Mouse (Mus musculus) stomach, embryonic 16.5 days (tissue): ENCODE measurements around the gene Olfr967. TPM values are rescaled to one million over a fixed set of nuclear protein-coding genes. Genes with fewer than 3 reads are reported as not detected.
"Not testable (repeated sequence)": the region's sequence is repeated elsewhere in the genome, so short reads cannot be mapped to it uniquely, and the experiment has no call there.

Source experiments
- ATAC-seq: fragments of 200-750 bp; cut with Nextera tagmentation; 2 replicates; pipeline ENCODE4 v1.8.0; 2017; ENCODE audit warnings: moderate number of reproducible peaks, moderate TSS enrichment; ENCODE audit not compliant: insufficient read depth, low FRiP score
- H3K27ac ChIP-seq: fragments of 300-500 bp; sonication (generic); 2 replicates; pipeline ENCODE4 v1.5.1; 2014; ENCODE audit warnings: low read length
- H3K27me3 ChIP-seq: fragments of 300-500 bp; sonication (generic); 2 replicates; pipeline ENCODE4 v1.6.1; 2014; ENCODE audit warnings: low read length, control low read depth, mixed read lengths; ENCODE audit not compliant: control insufficient read depth, insufficient read depth
- H3K36me3 ChIP-seq: fragments of 300-500 bp; sonication (generic); 2 replicates; pipeline ENCODE4 v1.6.1; 2014; ENCODE audit warnings: low read length; ENCODE audit not compliant: control insufficient read depth, insufficient read depth
- H3K4me1 ChIP-seq: fragments of 300-500 bp; sonication (generic); 2 replicates; pipeline ENCODE4 v1.6.1; 2014; ENCODE audit warnings: low read length, control low read depth, mixed read lengths; ENCODE audit not compliant: control insufficient read depth, insufficient read depth
- H3K4me2 ChIP-seq: fragments of 300-500 bp; sonication (generic); 2 replicates; pipeline ENCODE4 v1.6.1; 2014; ENCODE audit warnings: low read depth, low read length, mixed read lengths
- H3K4me3 ChIP-seq: fragments of 300-500 bp; sonication (generic); replicated peaks from 2 replicates; pipeline ENCODE4 v1.5.1; 2014; ENCODE audit warnings: mild to moderate bottlenecking, low read length
- H3K9ac ChIP-seq: fragments of 300-500 bp; sonication (generic); 2 replicates; pipeline ENCODE4 v1.6.1; 2014; ENCODE audit warnings: low read length
- H3K9me3 ChIP-seq: fragments of 300-500 bp; sonication (generic); replicated peaks from 2 replicates; pipeline ENCODE4 v1.6.1; 2016; ENCODE audit warnings: low read length, control low read depth; ENCODE audit not compliant: control insufficient read depth
- WGBS: fragments of 180-500 bp; shearing (Covaris S2); extraction: QIAGEN DNeasy Blood & Tissue Kit; methylation state at CpG from one replicate; pipeline ENCODE4 v1.1.7; 2014; 5-methylcytosine and 5-hydroxymethylcytosine counted together
- polyA plus RNA-seq: library from polyadenylated mRNA; unstranded; fragments of >200 nt; fragmentation: Nextera tagmentation; extraction: Ambion mirVana; gene quantifications from 2 replicates; pipeline ENCODE4 v1.2.1, GENCODE M21; 2015

Olfr967 gene
- polyA plus RNA-seq, result not detected in 2 replicates

DNA sequence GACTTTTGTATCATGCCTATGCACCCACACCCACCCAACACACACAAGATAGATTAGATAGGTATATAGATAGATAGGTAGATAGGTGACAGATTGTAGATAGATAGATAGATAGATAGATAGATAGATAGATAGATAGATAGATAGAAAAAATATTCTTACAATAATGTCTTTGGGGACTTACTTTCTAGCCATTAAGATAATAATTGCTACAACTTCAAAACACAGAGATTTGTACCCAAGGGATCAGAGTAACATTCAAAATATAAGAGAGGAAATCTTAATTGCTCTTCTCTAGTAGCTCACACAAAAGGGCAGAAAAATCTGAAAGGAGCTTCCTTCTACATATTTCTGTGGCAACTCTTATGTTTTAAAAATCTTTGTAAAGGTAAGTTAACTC lies at the start of gene Olfr967:
Gene Olfr967, plus strand, starts transcription at position 301 of the 400 bp plus-strand sequence.
- no peak for ATAC-seq
- Histone ChIP-seq H3K36me3 (no peaks in the 10 kb centered on the region), H3K4me1 (no peaks in the 10 kb centered on the region), H3K4me2 (no peak within 1 kb of the TSS), H3K27ac (no peak within 1 kb of the TSS), H3K27me3 (no peaks in the 10 kb centered on the region), H3K9ac (no peak within 1 kb of the TSS), H3K9me3 (no peaks in the 10 kb centered on the region), H3K4me3 (no peak within 1 kb of the TSS)

GRCm38 (mm10) chr9:39701123-39701522 lies 44.9 kb upstream of the Olfr967 start:
- H3K27ac ChIP-seq, H3K4me2 ChIP-seq, H3K9ac ChIP-seq, H3K27me3 ChIP-seq, H3K4me3 ChIP-seq, H3K36me3 ChIP-seq, H3K9me3 ChIP-seq, H3K4me1 ChIP-seq, ATAC-seq: not testable (repeated sequence)
- 79% methylated on average over 6 of the region's 8 CpGs for WGBS

GRCm38 (mm10) chr9:39707017-39707416 lies 39.0 kb upstream of the Olfr967 start, which contains the start of gene Olfr149:
Olfr149 (minus strand) TSS chr9:39707117.
- Histone ChIP-seq H3K27ac (no peak within 1 kb of the TSS), H3K36me3 (no peaks in the 10 kb centered on the region), H3K4me2 (no peak within 1 kb of the TSS), H3K9ac (no peak within 1 kb of the TSS), H3K27me3 (no peaks in the 10 kb centered on the region), H3K9me3 (no peaks in the 10 kb centered on the region), H3K4me3 (no peak within 1 kb of the TSS), H3K4me1 (0 out of 2 replicates have a peak, but pooled peaks cover 3% of the 10 kb centered on the region)
- no peak for ATAC-seq

DNA sequence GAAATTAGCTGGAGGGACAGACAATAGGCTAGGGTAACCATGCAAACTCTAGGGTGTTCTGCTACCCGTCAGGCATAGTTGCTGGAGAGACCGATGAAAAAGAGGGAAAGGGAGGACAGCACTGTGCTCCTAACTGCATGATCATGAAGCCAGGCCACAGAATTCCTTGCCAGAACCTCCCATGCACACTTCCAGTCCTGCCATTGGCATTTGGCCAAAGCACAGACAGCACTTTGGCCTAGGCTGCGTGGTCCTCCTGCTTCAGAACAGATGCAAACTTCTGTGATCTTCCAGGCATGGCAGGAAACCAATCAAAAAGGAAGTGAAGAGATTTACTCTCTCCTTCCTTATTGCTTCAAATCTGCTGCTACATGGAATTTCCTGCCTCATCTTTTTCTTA lies 37.1 kb upstream of the Olfr967 start:
- Histone ChIP-seq H3K36me3 (no peaks in the 10 kb centered on the region), H3K4me1 (0 out of 2 replicates have a peak, but pooled peaks cover 3% of the 10 kb centered on the region), H3K27ac (no peak overlapping the region), H3K9ac (no peak overlapping the region), H3K9me3 (no peaks in the 10 kb centered on the region), H3K27me3 (no peaks in the 10 kb centered on the region), H3K4me2 (no peak overlapping the region), H3K4me3 (no peak overlapping the region)
- WGBS, result 48% methylated on average over 3 of the region's 3 CpGs
- no peak for ATAC-seq

GRCm38 (mm10) chr9:39711053-39711452 lies 35.0 kb upstream of the Olfr967 start, which contains the start of gene Olfr965:
Olfr965 (plus strand) TSS chr9:39711353.
- no peak within 1 kb of the TSS for H3K27ac ChIP-seq
- no peak within 1 kb of the TSS for H3K4me2 ChIP-seq

DNA sequence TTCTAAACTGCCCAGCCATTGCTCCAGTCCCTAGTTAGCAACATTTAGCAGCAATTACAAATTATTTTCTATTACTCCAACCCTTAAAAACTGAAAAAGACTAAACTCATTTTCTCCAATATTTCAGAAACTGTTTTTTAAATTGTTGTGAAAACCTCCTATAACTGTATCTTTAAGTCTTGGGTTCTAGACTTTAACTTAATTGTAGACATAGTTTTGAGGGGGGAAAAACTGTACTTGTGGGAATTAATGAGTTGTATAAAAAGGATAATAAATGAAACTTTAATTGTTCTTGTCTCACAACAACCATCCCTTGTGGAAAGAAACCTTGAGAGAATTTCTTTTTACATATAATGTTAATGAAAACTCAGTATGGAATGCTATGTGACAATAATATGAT lies 15.4 kb upstream of the Olfr967 start, which contains the start of gene Olfr150:
Gene Olfr150, plus strand, starts transcription at position 301 of the 400 bp plus-strand sequence.
- H3K9ac ChIP-seq, result no peak within 1 kb of the TSS
- no peaks in the 10 kb centered on the region for H3K9me3 ChIP-seq
- no peaks in the 10 kb centered on the region for H3K4me1 ChIP-seq
- H3K27ac ChIP-seq, result no peak within 1 kb of the TSS
- ATAC-seq, result no peak
- no peak within 1 kb of the TSS for H3K4me3 ChIP-seq
- H3K27me3 ChIP-seq, result no peaks in the 10 kb centered on the region
- H3K4me2 ChIP-seq, result no peak within 1 kb of the TSS
- H3K36me3 ChIP-seq, result no peaks in the 10 kb centered on the region

More at GRCm38 (mm10) chr9:39711053-39711452, 35.0 kb upstream of the Olfr967 start, which contains the start of gene Olfr965:
- Histone ChIP-seq H3K4me1 (0 out of 2 replicates have a peak, but pooled peaks cover 3% of the 10 kb centered on the region), H3K36me3 (no peaks in the 10 kb centered on the region), H3K4me3 (no peak within 1 kb of the TSS), H3K27me3 (no peaks in the 10 kb centered on the region), H3K9me3 (no peaks in the 10 kb centered on the region), H3K9ac (no peak within 1 kb of the TSS)
- ATAC-seq, result no peak

DNA sequence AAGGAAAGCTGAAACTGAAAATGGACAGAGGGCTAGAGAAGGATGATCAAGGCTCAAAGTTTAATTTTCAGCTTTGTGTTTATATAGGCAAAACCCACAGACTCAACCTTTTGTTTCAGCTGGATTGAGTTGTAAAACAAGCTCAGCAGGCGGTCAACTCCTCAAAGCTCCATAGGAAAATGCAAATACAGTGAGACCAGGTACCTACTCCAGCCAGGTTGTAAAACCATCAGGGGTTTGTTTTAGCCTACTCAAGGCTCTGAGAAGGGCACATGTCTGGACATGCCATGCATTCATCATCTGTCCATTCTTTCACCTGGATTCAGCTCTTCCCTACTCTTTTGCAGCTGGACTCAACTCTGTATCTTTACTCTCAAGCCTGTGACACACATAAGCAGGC lies 5.3 kb upstream of the Olfr967 start:
- Histone ChIP-seq H3K27me3 (no peaks in the 10 kb centered on the region), H3K4me3 (no peak overlapping the region), H3K36me3 (no peaks in the 10 kb centered on the region), H3K9me3 (no peaks in the 10 kb centered on the region), H3K27ac (no peak overlapping the region), H3K4me2 (no peak overlapping the region), H3K4me1 (no peaks in the 10 kb centered on the region), H3K9ac (no peak overlapping the region)
- 85% methylated on average over 1 of the region's 1 CpGs for WGBS
- no peak for ATAC-seq

GRCm38 (mm10) chr9:39746428-39746827 lies 379 bp downstream of the Olfr967 start:
- H3K4me2 ChIP-seq, result no peak overlapping the region

DNA sequence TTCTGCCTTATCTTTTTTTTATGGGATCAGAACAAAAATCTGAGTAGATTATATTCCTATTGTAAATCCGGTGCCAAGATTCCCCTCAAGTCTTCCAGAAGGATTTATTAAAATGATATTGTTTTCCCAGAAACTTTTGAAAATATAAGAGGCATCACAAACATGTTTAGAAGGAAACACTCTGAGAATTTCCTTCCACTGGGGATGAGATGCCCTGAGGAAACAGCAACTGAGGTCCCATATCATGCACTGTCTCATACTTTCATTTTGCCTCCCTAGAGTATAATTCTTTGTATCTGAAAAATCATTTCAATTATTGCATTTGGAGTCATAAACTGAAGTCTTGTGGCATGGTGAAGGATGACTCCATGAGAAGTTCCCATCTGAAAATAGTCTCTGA lies 37.1 kb downstream of the Olfr967 start, which contains the start of gene Olfr968:
Gene Olfr968, minus strand, starts transcription at position 101 of the 400 bp plus-strand sequence.
- no peak for ATAC-seq
- Histone ChIP-seq H3K4me3 (no peak within 1 kb of the TSS), H3K4me1 (no peaks in the 10 kb centered on the region), H3K4me2 (no peak within 1 kb of the TSS), H3K27me3 (no peaks in the 10 kb centered on the region), H3K9me3 (no peaks in the 10 kb centered on the region), H3K9ac (no peak within 1 kb of the TSS), H3K36me3 (no peaks in the 10 kb centered on the region), H3K27ac (no peak within 1 kb of the TSS)
- 76% methylated on average over 1 of the region's 1 CpGs for WGBS

More at GRCm38 (mm10) chr9:39746428-39746827, 379 bp downstream of the Olfr967 start:
- no peaks in the 10 kb centered on the region for H3K9me3 ChIP-seq
- no peaks in the 10 kb centered on the region for H3K36me3 ChIP-seq
- ATAC-seq, result no peak
- no peaks in the 10 kb centered on the region for H3K27me3 ChIP-seq
- H3K4me3 ChIP-seq, result no peak overlapping the region
- H3K27ac ChIP-seq, result no peak overlapping the region
- H3K4me1 ChIP-seq, result no peaks in the 10 kb centered on the region
- H3K9ac ChIP-seq, result no peak overlapping the region
- WGBS, result 86% methylated on average over 1 of the region's 1 CpGs
